Comparison of ENCODE assay signal across 8 mouse cellular contexts in the genomic region with DNA sequence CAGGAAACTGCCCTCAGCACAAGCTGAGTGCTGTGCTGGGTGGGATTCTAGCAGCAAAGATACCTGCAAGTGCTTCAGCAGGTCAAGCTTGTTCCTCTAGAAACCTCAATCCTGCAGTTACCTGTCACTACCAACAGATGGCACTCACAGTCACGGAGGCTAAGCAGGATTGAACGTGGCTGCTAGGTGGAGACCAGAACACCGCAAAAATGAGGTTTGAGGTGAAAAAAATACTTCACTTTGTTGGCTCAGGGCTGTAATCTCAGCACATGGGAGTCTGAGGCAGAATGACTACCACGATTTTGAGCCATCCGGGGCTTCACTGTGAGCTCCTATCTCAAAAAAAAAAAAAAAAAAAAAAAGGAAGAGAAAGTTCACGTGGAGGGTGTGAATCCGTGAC. TPM values are rescaled to one million over a fixed set of nuclear protein-coding genes. Genes with fewer than 3 reads are reported as not detected.
DNase-seq lines count a peak whose midpoint lies in the region; ATAC-seq and TF ChIP-seq lines count a peak whose summit lies in the region.

No protein-coding gene starts in this region.

- no peak overlapping the region for H3K4me2 ChIP-seq in hindbrain, embryonic 14.5 days (replicated peaks)
- no peak overlapping the region for H3K4me2 ChIP-seq in hindbrain, embryonic 12.5 days (replicated peaks)
- H3K4me2 ChIP-seq in lung, postnatal 0 days (replicated peaks; ENCODE audit: low read depth, low read length): no peak overlapping the region

- H3K36me3 ChIP-seq in hindbrain, embryonic 14.5 days (replicated peaks; ENCODE audit: control insufficient read depth, insufficient read depth): no peaks in the 10 kb centered on the region
- H3K36me3 ChIP-seq in hindbrain, embryonic 12.5 days: no peaks in the 10 kb centered on the region
- no peaks in the 10 kb centered on the region for H3K36me3 ChIP-seq in heart, adult 2 months (ENCODE audit: control insufficient read depth, insufficient read depth, low read length)
- H3K36me3 ChIP-seq in lung, postnatal 0 days (ENCODE audit: insufficient read depth, low read length): no peaks in the 10 kb centered on the region

- no peaks in the 10 kb centered on the region for H3K9me3 ChIP-seq in hindbrain, embryonic 14.5 days (ENCODE audit: control insufficient read depth, low read length)
- no peaks in the 10 kb centered on the region for H3K9me3 ChIP-seq in hindbrain, embryonic 12.5 days (replicated peaks)
- H3K9me3 ChIP-seq in lung, postnatal 0 days (ENCODE audit: low read length): no peaks in the 10 kb centered on the region

- H3K79me2 ChIP-seq in heart, adult 2 months (replicated peaks; ENCODE audit: control insufficient read depth, insufficient read depth, low read length): no peaks in the 10 kb centered on the region

- H3K27ac ChIP-seq in hindbrain, embryonic 14.5 days: no peak overlapping the region
- H3K27ac ChIP-seq in hindbrain, embryonic 12.5 days: no peak overlapping the region
- H3K27ac ChIP-seq in heart, adult 2 months: no peak overlapping the region
- no peak overlapping the region for H3K27ac ChIP-seq in lung, postnatal 0 days (ENCODE audit: low read length)

- no peaks in the 10 kb centered on the region for H3K4me1 ChIP-seq in hindbrain, embryonic 14.5 days (replicated peaks; ENCODE audit: control insufficient read depth, insufficient read depth, low read length)
- H3K4me1 ChIP-seq in hindbrain, embryonic 12.5 days: no peaks in the 10 kb centered on the region
- peaks cover 1% of the 10 kb centered on the region; the same call in 1 of the 2 replicates for H3K4me1 ChIP-seq in heart, adult 2 months (ENCODE audit: control insufficient read depth, insufficient read depth, low read length)
- peaks cover 4% of the 10 kb centered on the region for H3K4me1 ChIP-seq in lung, postnatal 0 days (ENCODE audit: insufficient read depth, low read depth, low read length)

- peak; percentile 49 for DNase-seq in hindbrain, embryonic 14.5 days (ENCODE audit: low spot score)
- peak; percentile 83 for DNase-seq in R1 (ENCODE audit: low read depth, low spot score)
- peak; percentile 72 for DNase-seq in cerebellum, adult 9-10 months
- DNase-seq in heart, adult 2 months: peak; percentile 31 to 42
- peak; percentile 59 to 67 for DNase-seq in kidney, postnatal 25 days
- DNase-seq in lung, postnatal 0 days (ENCODE audit: low spot score): peak; percentile 61
- peak; percentile 17 to 52 for DNase-seq in spleen, postnatal 10 days (ENCODE audit: low spot score in 2 of 2)

- ATAC-seq in hindbrain, embryonic 14.5 days (ENCODE audit: low FRiP score): no peak
- ATAC-seq in hindbrain, embryonic 12.5 days (ENCODE audit: low FRiP score): no peak
- ATAC-seq in lung, postnatal 0 days: peak; percentile 9; the same call in 1 of the 2 replicates

- intact Hi-C loops in heart, adult 2 months (cut with DNase I): loop anchor here (2.0 kb wide), 2 partner anchors 38 to 84 kb away; no protein-coding TSS in a partner anchor

- TF ChIP-seq POLR2A in heart, adult 2 months (IDR thresholded peaks at IDR 0.05; ENCODE audit: insufficient read depth, low read depth, low read length): no peak

- TF ChIP-seq CTCF in heart, adult 2 months (IDR thresholded peaks at IDR 0.05): peak; percentile 93
- TF ChIP-seq CTCF in lung, postnatal 0 days (IDR thresholded peaks at IDR 0.05): peak; percentile 88

- H3K4me3 ChIP-seq in hindbrain, embryonic 14.5 days (replicated peaks; ENCODE audit: low read length): no peak overlapping the region
- H3K4me3 ChIP-seq in hindbrain, embryonic 12.5 days: no peak overlapping the region
- H3K4me3 ChIP-seq in heart, adult 2 months: no peak overlapping the region
- no peak overlapping the region for H3K4me3 ChIP-seq in lung, postnatal 0 days (ENCODE audit: low read depth, low read length)

- no peaks in the 10 kb centered on the region for H3K27me3 ChIP-seq in hindbrain, embryonic 14.5 days (ENCODE audit: control insufficient read depth, insufficient read depth, low read length)
- H3K27me3 ChIP-seq in hindbrain, embryonic 12.5 days: no peaks in the 10 kb centered on the region
- no peaks in the 10 kb centered on the region for H3K27me3 ChIP-seq in heart, adult 2 months (ENCODE audit: control insufficient read depth, insufficient read depth, low read length)
- H3K27me3 ChIP-seq in lung, postnatal 0 days (replicated peaks; ENCODE audit: insufficient read depth, low read length): no peaks in the 10 kb centered on the region

- TF ChIP-seq EP300 in heart, adult 2 months (IDR thresholded peaks at IDR 0.05; ENCODE audit: insufficient read depth, low read depth, low read length): peak; percentile 64; the same call in 1 of the 2 replicates
- no peak for TF ChIP-seq EP300 in lung, postnatal 0 days (IDR thresholded peaks at IDR 0.05)

- no peak overlapping the region for H3K9ac ChIP-seq in hindbrain, embryonic 14.5 days
- no peak overlapping the region for H3K9ac ChIP-seq in hindbrain, embryonic 12.5 days
- no peak overlapping the region for H3K9ac ChIP-seq in heart, adult 2 months (ENCODE audit: low read depth, low read length)
- no peak overlapping the region for H3K9ac ChIP-seq in lung, postnatal 0 days (replicated peaks; ENCODE audit: low read depth)

- WGBS in hindbrain, embryonic 14.5 days: 35% methylated on average over 7 of the region's 7 CpGs
- WGBS in hindbrain, embryonic 12.5 days: 38% methylated on average over 7 of the region's 7 CpGs
- WGBS in heart, adult 2 months: 18% methylated on average over 7 of the region's 7 CpGs
- WGBS in lung, postnatal 0 days: 15% methylated on average over 7 of the region's 7 CpGs

RNA-seq across cellular contexts. Expression of gene Atp12a, which starts 50.4 kb away (rescaled TPM):
- polyA plus RNA-seq in hindbrain, embryonic 14.5 days (2014; fragmentation: Nextera tagmentation; extraction: Ambion mirVana): 0.29 and 0.35 TPM in 2 replicates
- not detected in 2 replicates for polyA plus RNA-seq in hindbrain, embryonic 12.5 days (2016; fragmentation: Nextera tagmentation; extraction: Ambion mirVana)
- total RNA-seq in heart, adult 2 months (2021): not detected
- polyA plus RNA-seq in heart, adult 2 months (2012; rRNA removed): not detected in 2 replicates
- 1.7 and 1.8 TPM in 2 replicates for polyA plus RNA-seq in lung, postnatal 0 days (2015; fragmentation: Nextera tagmentation; extraction: Ambion mirVana)

RNA-seq across cellular contexts. Expression of gene Gzmb, which starts 52.4 kb away (rescaled TPM):
- polyA plus RNA-seq in hindbrain, embryonic 14.5 days (2014; fragmentation: Nextera tagmentation; extraction: Ambion mirVana): not detected in 2 replicates
- 0.14 and 0.16 TPM in 2 replicates for polyA plus RNA-seq in hindbrain, embryonic 12.5 days (2016; fragmentation: Nextera tagmentation; extraction: Ambion mirVana)
- total RNA-seq in heart, adult 2 months (2021): under 1 TPM; 0.23 to 0.36 TPM
- 0.64 TPM in 1 of 2 replicates, not detected in the other for polyA plus RNA-seq in heart, adult 2 months (2012; rRNA removed)
- polyA plus RNA-seq in lung, postnatal 0 days (2015; fragmentation: Nextera tagmentation; extraction: Ambion mirVana): 1.4 TPM in 2 replicates
